Mouse (Mus musculus): Measurements from ENCODE around the gene Knstrn. TPM values are rescaled to one million over a fixed set of nuclear protein-coding genes. Genes with fewer than 3 reads are reported as not detected.

Gene Knstrn
- polyA plus RNA-seq, 1 experiment = 126 TPM

GRCm38 (mm10) chr2:118806860-118807259 lies 6.9 kb upstream of the Knstrn start:
- TF ChIP-seq CTCF (IDR thresholded peaks at IDR 0.05; ENCODE audit: control insufficient read depth, insufficient read depth, insufficient replicate concordance, low read depth, low read length) (no peak), POLR2A (IDR thresholded peaks at IDR 0.05; ENCODE audit: control insufficient read depth, low read depth, low read length) (no peak)
- H3K27ac ChIP-seq (ENCODE audit: control insufficient read depth, insufficient read depth, low read depth, low read length) = no peak overlapping the region
- H3K4me1 ChIP-seq (ENCODE audit: control insufficient read depth, insufficient read depth, low read length) = no peaks in the 10 kb centered on the region
- no peaks in the 10 kb centered on the region for H3K36me3 ChIP-seq (ENCODE audit: control insufficient read depth, insufficient read depth, low read length)
- H3K4me3 ChIP-seq (ENCODE audit: control insufficient read depth, low read depth, low read length) = no peak overlapping the region
- H3K27me3 ChIP-seq (ENCODE audit: control insufficient read depth, insufficient read depth, low read length) = no peaks in the 10 kb centered on the region

GRCm38 (mm10) chr2:118810861-118811260 lies 2.9 kb upstream of the Knstrn start:
- no peaks in the 10 kb centered on the region for H3K27me3 ChIP-seq (ENCODE audit: control insufficient read depth, insufficient read depth, low read length)
- TF ChIP-seq CTCF (IDR thresholded peaks at IDR 0.05; ENCODE audit: control insufficient read depth, insufficient read depth, insufficient replicate concordance, low read depth, low read length) = no peak
- H3K4me1 ChIP-seq (ENCODE audit: control insufficient read depth, insufficient read depth, low read length) = peaks cover 6% of the 10 kb centered on the region
- H3K4me3 ChIP-seq (ENCODE audit: control insufficient read depth, low read depth, low read length) = no peak overlapping the region
- no peaks in the 10 kb centered on the region for H3K36me3 ChIP-seq (ENCODE audit: control insufficient read depth, insufficient read depth, low read length)
- no peak overlapping the region for H3K27ac ChIP-seq (ENCODE audit: control insufficient read depth, insufficient read depth, low read depth, low read length)

- Histone ChIP-seq H3K27me3 (ENCODE audit: control insufficient read depth, insufficient read depth, low read length) (no peaks in the 10 kb centered on the region), H3K36me3 (ENCODE audit: control insufficient read depth, insufficient read depth, low read length) (no peaks in the 10 kb centered on the region), H3K4me1 (ENCODE audit: control insufficient read depth, insufficient read depth, low read length) (peaks cover 6% of the 10 kb centered on the region), H3K27ac (ENCODE audit: control insufficient read depth, insufficient read depth, low read depth, low read length) (no peak overlapping the region), H3K4me3 (ENCODE audit: control insufficient read depth, low read depth, low read length) (no peak overlapping the region)
- TF ChIP-seq POLR2A (IDR thresholded peaks at IDR 0.05; ENCODE audit: control insufficient read depth, low read depth, low read length) (no peak), CTCF (IDR thresholded peaks at IDR 0.05; ENCODE audit: control insufficient read depth, insufficient read depth, insufficient replicate concordance, low read depth, low read length) (no peak)
Measured at GRCm38 (mm10) chr2:118812724-118813123, 1.1 kb upstream of the Knstrn start.

DNA sequence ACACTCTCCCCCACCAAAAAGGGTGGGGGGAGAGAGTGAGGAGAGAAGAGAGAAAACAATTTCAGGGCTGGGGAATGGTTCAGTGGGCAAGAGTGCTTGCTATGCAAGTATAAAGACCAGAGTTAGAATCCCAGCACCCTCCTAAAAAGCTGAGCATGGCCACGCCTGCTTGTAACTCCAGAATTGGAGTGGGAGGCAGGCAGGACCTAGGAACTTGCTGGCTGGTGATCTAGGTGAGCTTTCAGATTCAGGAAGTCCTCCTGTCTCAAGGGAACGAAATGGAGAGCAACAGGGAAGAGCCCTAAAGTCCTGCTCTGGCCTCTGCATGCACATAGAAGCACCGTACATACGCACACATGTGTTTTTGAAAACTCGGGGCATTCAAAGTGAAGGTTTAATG lies 9.0 kb downstream of the Knstrn start:
- Histone ChIP-seq H3K4me1 (ENCODE audit: control insufficient read depth, insufficient read depth, low read length) (no peaks in the 10 kb centered on the region), H3K36me3 (ENCODE audit: control insufficient read depth, insufficient read depth, low read length) (no peaks in the 10 kb centered on the region), H3K4me3 (ENCODE audit: control insufficient read depth, low read depth, low read length) (no peak overlapping the region), H3K27me3 (ENCODE audit: control insufficient read depth, insufficient read depth, low read length) (no peaks in the 10 kb centered on the region), H3K27ac (ENCODE audit: control insufficient read depth, insufficient read depth, low read depth, low read length) (no peak overlapping the region)
- TF ChIP-seq CTCF (IDR thresholded peaks at IDR 0.05; ENCODE audit: control insufficient read depth, insufficient read depth, insufficient replicate concordance, low read depth, low read length) = no peak
- no peak for TF ChIP-seq POLR2A (IDR thresholded peaks at IDR 0.05; ENCODE audit: control insufficient read depth, low read depth, low read length)

GRCm38 (mm10) chr2:118824396-118824795 lies 10.6 kb downstream of the Knstrn start:
- no peaks in the 10 kb centered on the region for H3K4me1 ChIP-seq (ENCODE audit: control insufficient read depth, insufficient read depth, low read length)
- H3K36me3 ChIP-seq (ENCODE audit: control insufficient read depth, insufficient read depth, low read length) = no peaks in the 10 kb centered on the region
- no peak overlapping the region for H3K27ac ChIP-seq (ENCODE audit: control insufficient read depth, insufficient read depth, low read depth, low read length)
- no peaks in the 10 kb centered on the region for H3K27me3 ChIP-seq (ENCODE audit: control insufficient read depth, insufficient read depth, low read length)
- TF ChIP-seq CTCF (IDR thresholded peaks at IDR 0.05; ENCODE audit: control insufficient read depth, insufficient read depth, insufficient replicate concordance, low read depth, low read length) (no peak), POLR2A (IDR thresholded peaks at IDR 0.05; ENCODE audit: control insufficient read depth, low read depth, low read length) (no peak)
- H3K4me3 ChIP-seq (ENCODE audit: control insufficient read depth, low read depth, low read length) = no peak overlapping the region

DNA sequence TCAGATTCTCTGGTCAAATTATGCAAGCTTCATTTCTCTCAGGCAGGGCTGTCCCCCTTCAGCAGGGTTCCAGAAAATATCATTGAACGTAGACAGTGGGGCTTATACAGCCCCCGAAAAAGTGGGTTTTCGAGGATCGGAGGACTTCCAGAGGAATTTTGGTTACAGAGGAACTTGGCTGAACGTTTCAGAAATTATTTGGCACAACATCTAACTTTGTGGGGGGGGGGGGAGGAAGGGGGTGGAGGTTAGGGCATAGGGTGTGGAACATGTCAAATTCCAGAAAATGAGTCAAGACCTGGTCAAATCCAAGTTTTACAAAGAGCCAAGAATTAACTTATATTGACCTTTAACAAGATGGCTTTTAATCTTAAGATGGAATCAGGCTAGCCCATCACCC lies 15.3 kb downstream of the Knstrn start:
- H3K27ac ChIP-seq (ENCODE audit: control insufficient read depth, insufficient read depth, low read depth, low read length) = no peak overlapping the region
- no peak overlapping the region for H3K4me3 ChIP-seq (ENCODE audit: control insufficient read depth, low read depth, low read length)
- H3K27me3 ChIP-seq (ENCODE audit: control insufficient read depth, insufficient read depth, low read length) = no peaks in the 10 kb centered on the region
- TF ChIP-seq POLR2A (IDR thresholded peaks at IDR 0.05; ENCODE audit: control insufficient read depth, low read depth, low read length) (no peak), CTCF (IDR thresholded peaks at IDR 0.05; ENCODE audit: control insufficient read depth, insufficient read depth, insufficient replicate concordance, low read depth, low read length) (no peak)
- no peaks in the 10 kb centered on the region for H3K4me1 ChIP-seq (ENCODE audit: control insufficient read depth, insufficient read depth, low read length)
- H3K36me3 ChIP-seq (ENCODE audit: control insufficient read depth, insufficient read depth, low read length) = no peaks in the 10 kb centered on the region

DNA sequence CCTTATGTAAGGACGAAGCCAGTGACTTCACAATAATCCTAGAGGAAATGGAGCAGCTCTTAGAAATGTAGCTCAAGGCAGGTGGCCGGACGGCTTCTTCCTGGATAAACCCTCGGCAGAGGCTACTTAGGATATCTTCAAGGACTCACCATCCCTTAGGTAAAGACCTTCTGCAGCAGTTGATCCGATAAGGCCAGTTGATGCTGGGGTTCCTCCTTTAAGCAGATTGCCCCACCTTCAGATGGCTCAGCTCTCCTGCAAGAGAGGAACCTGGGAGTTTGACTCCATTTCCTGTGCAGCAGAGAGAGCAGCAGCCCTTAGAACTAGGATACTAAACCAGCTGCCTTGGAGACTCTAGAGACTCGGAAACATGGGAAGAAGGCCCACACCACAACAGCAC lies 20.3 kb downstream of the Knstrn start:
- no peak overlapping the region for H3K27ac ChIP-seq (ENCODE audit: control insufficient read depth, insufficient read depth, low read depth, low read length)
- no peaks in the 10 kb centered on the region for H3K36me3 ChIP-seq (ENCODE audit: control insufficient read depth, insufficient read depth, low read length)
- TF ChIP-seq CTCF (IDR thresholded peaks at IDR 0.05; ENCODE audit: control insufficient read depth, insufficient read depth, insufficient replicate concordance, low read depth, low read length) = no peak
- TF ChIP-seq POLR2A (IDR thresholded peaks at IDR 0.05; ENCODE audit: control insufficient read depth, low read depth, low read length) = no peak
- H3K4me3 ChIP-seq (ENCODE audit: control insufficient read depth, low read depth, low read length) = no peak overlapping the region
- no peaks in the 10 kb centered on the region for H3K4me1 ChIP-seq (ENCODE audit: control insufficient read depth, insufficient read depth, low read length)
- H3K27me3 ChIP-seq (ENCODE audit: control insufficient read depth, insufficient read depth, low read length) = no peaks in the 10 kb centered on the region

- Histone ChIP-seq H3K4me3 (ENCODE audit: control insufficient read depth, low read depth, low read length) (no peak overlapping the region), H3K27me3 (ENCODE audit: control insufficient read depth, insufficient read depth, low read length) (no peaks in the 10 kb centered on the region), H3K36me3 (ENCODE audit: control insufficient read depth, insufficient read depth, low read length) (no peaks in the 10 kb centered on the region), H3K4me1 (ENCODE audit: control insufficient read depth, insufficient read depth, low read length) (no peaks in the 10 kb centered on the region), H3K27ac (ENCODE audit: control insufficient read depth, insufficient read depth, low read depth, low read length) (no peak overlapping the region)
- no peak for TF ChIP-seq CTCF (IDR thresholded peaks at IDR 0.05; ENCODE audit: control insufficient read depth, insufficient read depth, insufficient replicate concordance, low read depth, low read length)
- no peak for TF ChIP-seq POLR2A (IDR thresholded peaks at IDR 0.05; ENCODE audit: control insufficient read depth, low read depth, low read length)
Measured at GRCm38 (mm10) chr2:118835115-118835514, 21.3 kb downstream of the Knstrn start.
